Mouse (Mus musculus) G1E (cell line): ENCODE data around the gene Hprt.

Experiments used
- CTCF ChIP-seq: IDR thresholded peaks from 2 replicates; pipeline ENCODE4 v1.5.1; 2012; ENCODE audit warnings: low read depth, low read length, inconsistent platforms, mixed read lengths
- GATA1 ChIP-seq: IDR thresholded peaks from 2 replicates; pipeline ENCODE4 v1.6.1; 2012; ENCODE audit warnings: borderline replicate concordance, low read length, inconsistent platforms, mixed read lengths
- GATA2 ChIP-seq: IDR thresholded peaks from 2 replicates; pipeline ENCODE4 v1.6.1; 2012; ENCODE audit warnings: low read depth, low read length, inconsistent platforms, borderline replicate concordance
- POLR2AphosphoS5 ChIP-seq: IDR thresholded peaks from 2 replicates; pipeline ENCODE4 v1.6.1; 2012; ENCODE audit warnings: low read depth, low read length, inconsistent platforms; ENCODE audit not compliant: insufficient replicate concordance
- TAL1 ChIP-seq: conservative IDR thresholded peaks from 2 replicates; pipeline ENCODE4 v1.6.1; 2012; ENCODE audit warnings: low read depth, low read length, inconsistent platforms, mixed read lengths

DNA sequence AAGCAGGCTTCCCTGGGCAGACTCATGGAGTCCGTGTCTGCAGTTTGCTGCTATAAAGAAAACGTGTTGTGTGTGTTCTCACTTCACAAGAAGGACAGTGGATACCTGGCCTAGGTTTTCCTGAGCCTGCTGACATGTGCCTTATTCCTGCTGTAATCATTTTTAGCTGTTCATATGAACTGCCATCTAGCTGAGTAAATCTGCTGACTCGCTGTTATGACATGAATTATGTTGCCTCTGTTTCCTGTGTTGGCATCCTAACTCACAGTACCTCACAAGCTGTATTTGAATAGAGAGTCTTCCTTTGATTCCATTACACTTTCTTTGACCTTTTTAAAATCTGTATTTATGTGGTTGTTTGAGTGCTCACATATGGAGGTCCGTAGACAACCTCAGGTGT is 50.3 kb downstream of the Hprt start:
- TF ChIP-seq CTCF, result no peak
- TF ChIP-seq GATA1, result no peak
- no peak for TF ChIP-seq POLR2AphosphoS5
- TF ChIP-seq GATA2, result no peak
- no peak for TF ChIP-seq TAL1
